Mouse (Mus musculus) stomach, embryonic 15.5 days (tissue): ENCODE results near the gene Chd2. TPM values are rescaled to one million over a fixed set of nuclear protein-coding genes. Genes with fewer than 3 reads are reported as not detected.

ENCODE experiments used
- ATAC-seq: fragments of 200-750 bp; cut with Nextera tagmentation; 2 replicates; pipeline ENCODE4 v1.8.0; 2017; ENCODE audit warnings: low read depth, moderate number of reproducible peaks, moderate TSS enrichment; ENCODE audit not compliant: insufficient read depth, low FRiP score
- H3K27ac ChIP-seq: fragments of 300-500 bp; sonication (generic); 2 replicates; pipeline ENCODE4 v1.5.1; 2015; ENCODE audit warnings: mild to moderate bottlenecking, inconsistent platforms
- H3K27me3 ChIP-seq: fragments of 300-500 bp; sonication (generic); replicated peaks from 2 replicates; pipeline ENCODE4 v1.6.1; 2015; ENCODE audit warnings: inconsistent platforms
- H3K36me3 ChIP-seq: fragments of 300-500 bp; sonication (generic); 2 replicates; pipeline ENCODE4 v1.6.1; 2015; ENCODE audit warnings: inconsistent platforms
- H3K4me1 ChIP-seq: fragments of 300-500 bp; sonication (generic); 2 replicates; pipeline ENCODE4 v1.6.1; 2015; ENCODE audit warnings: inconsistent platforms
- H3K4me2 ChIP-seq: fragments of 300-500 bp; sonication (generic); 2 replicates; pipeline ENCODE4 v1.6.1; 2015; ENCODE audit warnings: mild to moderate bottlenecking, inconsistent platforms
- H3K4me3 ChIP-seq: fragments of 300-500 bp; sonication (generic); replicated peaks from 2 replicates; pipeline ENCODE4 v1.5.1; 2015; ENCODE audit warnings: inconsistent platforms
- H3K9ac ChIP-seq: fragments of 300-500 bp; sonication (generic); 2 replicates; pipeline ENCODE4 v1.6.1; 2015; ENCODE audit warnings: inconsistent platforms
- H3K9me3 ChIP-seq: fragments of 300-500 bp; sonication (generic); 2 replicates; pipeline ENCODE4 v1.6.1; 2016; ENCODE audit warnings: inconsistent platforms
- WGBS: fragments of 180-500 bp; shearing (Covaris S2); methylation state at CpG from one replicate; pipeline ENCODE4 v1.1.7; 2015; 5-methylcytosine and 5-hydroxymethylcytosine counted together
- polyA plus RNA-seq: library from polyadenylated mRNA; unstranded; fragments of >200 nt; fragmentation: Nextera tagmentation; extraction: Ambion mirVana; gene quantifications from 2 replicates; pipeline ENCODE4 v1.2.1, GENCODE M21; 2015

Gene Chd2
- polyA plus RNA-seq, 1 experiment from 2014 or later: 43.3 TPM

DNA sequence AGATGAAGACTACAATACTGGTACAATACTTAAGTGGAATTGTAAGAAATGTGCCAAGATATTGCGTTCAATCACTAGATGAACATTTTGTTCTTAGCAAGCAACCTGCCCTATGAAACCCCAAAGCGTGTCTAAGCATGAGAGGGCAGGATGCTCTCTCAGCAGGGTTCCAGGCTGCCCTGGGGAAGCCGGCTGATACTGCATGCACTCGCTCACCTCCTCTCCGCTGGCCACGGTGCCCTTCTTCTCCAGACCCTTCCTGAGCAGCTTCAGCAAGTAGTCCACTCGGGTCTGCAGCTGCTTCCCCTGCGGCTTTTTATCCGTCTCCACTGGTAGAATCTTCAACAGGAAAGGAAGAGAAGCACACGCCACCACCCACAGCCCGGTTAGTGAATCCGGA, 87.5 kb downstream of the Chd2 start:
- Histone ChIP-seq H3K36me3 (peaks cover 78% of the 10 kb centered on the region), H3K4me2 (no peak overlapping the region), H3K27ac (no peak overlapping the region), H3K9ac (no peak overlapping the region), H3K4me3 (no peak overlapping the region), H3K4me1 (no peaks in the 10 kb centered on the region), H3K9me3 (no peaks in the 10 kb centered on the region), H3K27me3 (no peaks in the 10 kb centered on the region)
- WGBS: 87% methylated on average over 12 of the region's 12 CpGs
- no peak for ATAC-seq

DNA sequence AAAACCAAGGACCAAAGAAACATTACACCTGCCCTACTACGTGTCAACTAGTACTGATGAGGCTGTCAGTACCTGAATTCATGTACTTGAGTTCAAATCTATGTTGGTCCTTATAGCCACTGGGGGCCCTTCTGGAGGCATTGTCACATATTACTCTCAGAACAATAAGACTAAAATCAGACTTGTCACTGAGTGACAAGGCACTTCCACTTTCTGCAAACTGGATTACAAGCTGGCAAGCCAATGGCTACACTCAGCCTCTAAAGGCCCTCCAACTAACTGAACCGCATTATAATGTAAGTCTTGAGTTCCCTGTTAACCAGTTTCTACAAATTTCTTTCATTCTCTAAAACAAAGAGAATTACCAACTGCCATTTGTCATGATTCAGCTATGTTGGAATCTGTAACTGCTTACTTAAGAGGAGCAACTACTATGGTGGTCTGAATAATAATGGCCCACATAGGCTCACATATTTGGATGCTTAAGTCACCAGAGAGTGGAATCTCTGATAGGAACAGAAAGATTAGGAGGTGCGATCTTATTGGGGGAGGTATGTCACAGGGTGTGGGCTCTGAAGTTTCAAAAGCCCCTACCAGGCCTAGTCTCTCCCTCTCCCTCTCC, 89.3 kb downstream of the Chd2 start:
- Histone ChIP-seq H3K4me2 (no peak overlapping the region), H3K36me3 (peaks cover 82% of the 10 kb centered on the region), H3K27ac (no peak overlapping the region), H3K9ac (no peak overlapping the region), H3K27me3 (no peaks in the 10 kb centered on the region), H3K9me3 (no peaks in the 10 kb centered on the region), H3K4me3 (no peak overlapping the region), H3K4me1 (no peaks in the 10 kb centered on the region)
- 83% methylated on average over 3 of the region's 3 CpGs for WGBS
- no peak for ATAC-seq

DNA sequence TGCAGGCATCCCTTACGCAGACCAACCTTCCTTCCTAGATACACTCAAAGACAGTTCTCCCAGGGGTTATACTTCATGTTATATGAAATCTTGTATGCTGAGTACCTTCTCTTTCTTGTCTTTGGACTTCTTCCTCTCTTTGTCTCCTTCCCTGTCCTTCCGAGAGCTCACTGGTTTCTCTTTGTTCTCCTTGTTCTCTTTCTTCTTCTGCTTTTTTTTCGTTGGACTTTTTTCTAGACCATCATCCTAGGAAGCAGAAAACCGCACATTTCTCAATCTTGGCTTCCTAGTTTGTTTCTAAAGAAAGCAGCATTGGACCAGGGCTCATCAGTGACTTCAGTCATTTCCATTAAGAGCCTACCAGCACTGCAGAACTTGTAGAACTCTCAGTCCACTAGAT, 90.0 kb downstream of the Chd2 start:
- no peaks in the 10 kb centered on the region for H3K9me3 ChIP-seq
- H3K36me3 ChIP-seq: peaks cover 87% of the 10 kb centered on the region
- H3K4me2 ChIP-seq: no peak overlapping the region
- no peak overlapping the region for H3K27ac ChIP-seq
- 91% methylated on average over 4 of the region's 4 CpGs for WGBS
- no peaks in the 10 kb centered on the region for H3K4me1 ChIP-seq
- ATAC-seq: no peak
- no peaks in the 10 kb centered on the region for H3K27me3 ChIP-seq
- no peak overlapping the region for H3K4me3 ChIP-seq
- H3K9ac ChIP-seq: no peak overlapping the region

DNA sequence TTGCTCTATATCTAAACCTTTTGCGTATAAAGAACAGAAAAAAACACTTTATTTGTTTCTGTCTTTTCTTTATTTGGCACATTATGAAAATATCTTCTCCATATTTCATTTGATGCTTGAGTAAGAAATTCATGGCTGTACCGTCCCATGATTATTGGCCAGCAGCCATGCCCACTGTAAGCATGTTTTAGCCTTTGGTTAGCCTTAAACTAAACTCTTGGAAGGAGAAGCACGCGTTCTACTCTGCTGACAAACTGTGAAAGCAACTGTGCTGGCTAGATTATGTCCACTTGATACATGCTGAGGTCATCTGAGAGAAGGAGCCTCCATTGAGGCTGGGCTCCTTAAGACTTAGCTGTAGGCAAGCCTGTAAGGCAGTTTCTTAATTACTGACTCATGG, 99.4 kb downstream of the Chd2 start:
- no peak overlapping the region for H3K9ac ChIP-seq
- H3K4me1 ChIP-seq: no peaks in the 10 kb centered on the region
- H3K27ac ChIP-seq: no peak overlapping the region
- H3K27me3 ChIP-seq: no peaks in the 10 kb centered on the region
- no peaks in the 10 kb centered on the region for H3K9me3 ChIP-seq
- H3K4me2 ChIP-seq: no peak overlapping the region
- peaks cover 84% of the 10 kb centered on the region for H3K36me3 ChIP-seq
- ATAC-seq: no peak
- WGBS: 87% methylated on average over 4 of the region's 4 CpGs
- H3K4me3 ChIP-seq: no peak overlapping the region

DNA sequence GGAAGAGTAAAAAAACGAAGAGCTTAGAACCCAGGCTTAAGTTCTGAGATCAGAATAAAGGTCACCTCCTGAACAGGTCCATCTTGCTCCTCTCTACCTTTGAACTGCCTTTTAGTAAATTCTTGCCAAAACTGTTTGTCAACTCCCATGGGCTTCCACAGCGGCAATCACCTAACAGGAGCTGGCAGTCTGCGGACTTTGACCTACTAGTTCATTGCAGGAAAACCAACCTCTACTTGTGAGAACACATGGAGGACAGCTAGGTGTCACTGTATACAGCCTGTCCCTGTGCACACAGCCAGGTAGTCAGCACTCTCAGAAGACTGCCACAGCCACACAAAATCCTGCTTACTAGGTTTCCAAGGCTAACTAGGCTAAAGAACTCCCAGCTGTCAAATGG, 99.8 kb downstream of the Chd2 start:
- Histone ChIP-seq H3K9ac (no peak overlapping the region), H3K4me3 (no peak overlapping the region), H3K36me3 (peaks cover 82% of the 10 kb centered on the region), H3K27ac (no peak overlapping the region), H3K9me3 (no peaks in the 10 kb centered on the region), H3K4me2 (no peak overlapping the region), H3K27me3 (no peaks in the 10 kb centered on the region), H3K4me1 (no peaks in the 10 kb centered on the region)
- ATAC-seq: no peak
- 93% methylated on average over 3 of the region's 3 CpGs for WGBS

DNA sequence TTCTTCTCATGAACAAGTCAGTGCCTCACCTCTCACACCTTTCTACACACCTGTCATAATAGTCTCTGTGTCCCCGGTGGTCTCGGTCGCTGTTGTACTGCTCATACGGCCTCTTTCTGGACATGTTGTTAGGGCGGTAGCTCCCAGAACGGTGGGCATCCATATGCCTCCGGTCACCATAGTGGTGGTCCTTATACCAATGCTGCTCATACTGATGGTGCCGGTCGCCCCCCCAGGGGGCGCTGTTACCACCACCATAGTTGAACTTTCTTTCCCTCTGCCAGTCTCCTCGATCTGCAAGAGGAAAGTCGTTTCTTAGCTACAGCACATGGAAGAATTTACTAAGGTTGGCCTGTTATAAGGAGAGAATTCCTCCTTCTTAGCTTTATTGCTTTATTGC, 105.9 kb downstream of the Chd2 start:
- Histone ChIP-seq H3K27ac (no peak overlapping the region), H3K9me3 (no peaks in the 10 kb centered on the region), H3K9ac (no peak overlapping the region), H3K4me3 (no peak overlapping the region), H3K4me1 (no peaks in the 10 kb centered on the region), H3K36me3 (peaks cover 67% of the 10 kb centered on the region), H3K27me3 (no peaks in the 10 kb centered on the region), H3K4me2 (no peak overlapping the region)
- WGBS: 78% methylated on average over 12 of the region's 12 CpGs
- no peak for ATAC-seq

DNA sequence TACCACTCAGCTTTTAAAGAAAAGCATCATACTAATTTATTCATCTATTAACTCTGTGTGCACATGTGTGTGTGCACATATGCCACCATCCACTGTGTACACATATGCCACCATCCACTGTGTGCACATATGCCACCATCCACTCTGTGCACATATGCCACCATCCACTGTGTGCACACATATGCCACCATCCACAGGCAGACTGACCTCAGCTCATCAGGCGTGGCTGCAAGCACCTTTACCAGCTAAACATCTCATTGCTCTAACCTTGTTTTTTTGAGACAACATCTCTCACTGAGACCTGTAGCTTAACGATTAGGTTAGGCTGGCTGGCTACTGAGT, 107.3 kb downstream of the Chd2 start:
- Histone ChIP-seq H3K4me3 (no peak overlapping the region), H3K9ac (no peak overlapping the region), H3K36me3 (peaks cover 61% of the 10 kb centered on the region), H3K9me3 (no peaks in the 10 kb centered on the region), H3K27me3 (no peaks in the 10 kb centered on the region), H3K27ac (no peak overlapping the region), H3K4me1 (no peaks in the 10 kb centered on the region), H3K4me2 (no peak overlapping the region)
- no peak for ATAC-seq
- 89% methylated on average over 2 of the region's 2 CpGs for WGBS

DNA sequence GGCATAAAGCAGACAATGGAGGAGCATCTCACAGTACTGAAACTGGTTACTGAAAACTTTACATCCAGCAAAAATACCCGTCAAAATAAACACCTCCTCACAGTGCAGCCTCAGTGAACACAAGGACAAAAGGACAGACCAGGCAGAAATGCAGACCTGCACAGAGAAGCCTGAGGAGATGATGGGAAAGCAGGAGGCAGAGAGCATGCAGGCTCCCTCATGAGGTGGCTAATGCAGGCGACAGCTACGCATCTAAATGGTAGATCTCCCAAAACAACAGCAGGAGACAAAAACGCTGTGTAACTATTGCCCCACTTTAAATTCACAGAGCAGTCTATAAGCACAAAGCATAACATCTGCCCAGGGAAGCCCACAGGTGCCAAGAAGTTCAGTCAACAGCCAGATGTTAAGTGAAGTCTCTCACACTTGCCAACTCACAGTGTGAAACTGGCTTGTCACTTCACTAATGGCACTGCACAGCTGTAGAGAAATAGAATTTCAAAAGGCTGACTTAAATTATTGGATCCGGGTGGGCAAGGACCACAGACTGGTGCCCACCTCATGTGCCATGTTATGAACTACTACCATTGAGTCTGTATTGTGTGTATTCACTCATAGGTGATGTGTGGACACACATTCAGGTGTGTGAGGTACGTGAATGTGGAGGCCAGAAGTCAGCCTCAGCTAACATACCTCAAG, 107.8 kb downstream of the Chd2 start:
- ATAC-seq: no peak
- no peak overlapping the region for H3K9ac ChIP-seq
- H3K4me3 ChIP-seq: no peak overlapping the region
- H3K4me2 ChIP-seq: no peak overlapping the region
- no peaks in the 10 kb centered on the region for H3K9me3 ChIP-seq
- peaks cover 61% of the 10 kb centered on the region for H3K36me3 ChIP-seq
- H3K27me3 ChIP-seq: no peaks in the 10 kb centered on the region
- H3K4me1 ChIP-seq: no peaks in the 10 kb centered on the region
- H3K27ac ChIP-seq: no peak overlapping the region
- WGBS: 84% methylated on average over 6 of the region's 6 CpGs

DNA sequence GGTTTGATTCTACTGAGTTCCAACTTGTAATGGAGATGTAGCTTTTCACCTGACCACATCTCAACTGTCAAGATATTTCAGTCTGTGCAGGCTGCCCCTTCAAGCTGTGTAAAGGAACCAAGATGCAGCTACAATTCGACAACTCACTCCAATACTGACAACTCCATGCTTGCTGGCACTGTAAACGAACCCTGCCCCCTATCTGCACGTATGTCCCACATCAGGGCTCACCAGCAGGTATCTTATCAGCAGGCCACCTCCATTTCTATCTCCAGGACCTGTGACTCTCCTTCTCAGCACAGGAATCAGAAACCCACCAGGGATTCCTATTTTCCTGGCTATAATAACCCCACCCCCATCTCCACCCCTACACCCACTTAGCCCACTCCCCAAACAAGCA, 113.1 kb downstream of the Chd2 start:
- Histone ChIP-seq H3K4me2 (no peak overlapping the region), H3K36me3 (peaks cover 28% of the 10 kb centered on the region), H3K4me1 (no peaks in the 10 kb centered on the region), H3K27me3 (no peaks in the 10 kb centered on the region), H3K9me3 (no peaks in the 10 kb centered on the region), H3K9ac (no peak overlapping the region), H3K27ac (no peak overlapping the region), H3K4me3 (no peak overlapping the region)
- WGBS: 78% methylated on average over 3 of the region's 3 CpGs
- ATAC-seq: no peak

DNA sequence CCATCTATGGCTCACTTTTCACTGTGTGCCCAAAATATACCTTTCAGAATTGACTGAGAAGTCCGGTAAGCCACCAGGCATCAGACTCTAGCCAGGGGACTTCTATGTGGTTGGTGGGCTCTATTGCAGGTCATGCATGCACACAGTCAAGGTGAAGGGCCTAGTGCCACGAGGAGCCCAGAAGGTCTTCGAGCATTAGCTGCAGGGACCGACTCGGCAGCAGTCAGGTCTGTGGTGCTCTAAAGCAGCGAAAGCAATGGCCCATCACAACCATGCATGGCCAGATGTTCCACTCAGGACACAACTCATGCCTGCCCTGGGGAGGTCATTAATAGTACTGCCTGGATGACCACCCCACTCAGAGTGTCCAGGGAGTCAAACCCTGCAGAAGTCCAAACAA, 113.8 kb downstream of the Chd2 start:
- Histone ChIP-seq H3K9ac (no peak overlapping the region), H3K4me3 (no peak overlapping the region), H3K36me3 (peaks cover 21% of the 10 kb centered on the region), H3K4me2 (no peak overlapping the region), H3K27ac (no peak overlapping the region), H3K4me1 (no peaks in the 10 kb centered on the region), H3K9me3 (no peaks in the 10 kb centered on the region), H3K27me3 (no peaks in the 10 kb centered on the region)
- WGBS: 91% methylated on average over 6 of the region's 6 CpGs
- ATAC-seq: no peak

DNA sequence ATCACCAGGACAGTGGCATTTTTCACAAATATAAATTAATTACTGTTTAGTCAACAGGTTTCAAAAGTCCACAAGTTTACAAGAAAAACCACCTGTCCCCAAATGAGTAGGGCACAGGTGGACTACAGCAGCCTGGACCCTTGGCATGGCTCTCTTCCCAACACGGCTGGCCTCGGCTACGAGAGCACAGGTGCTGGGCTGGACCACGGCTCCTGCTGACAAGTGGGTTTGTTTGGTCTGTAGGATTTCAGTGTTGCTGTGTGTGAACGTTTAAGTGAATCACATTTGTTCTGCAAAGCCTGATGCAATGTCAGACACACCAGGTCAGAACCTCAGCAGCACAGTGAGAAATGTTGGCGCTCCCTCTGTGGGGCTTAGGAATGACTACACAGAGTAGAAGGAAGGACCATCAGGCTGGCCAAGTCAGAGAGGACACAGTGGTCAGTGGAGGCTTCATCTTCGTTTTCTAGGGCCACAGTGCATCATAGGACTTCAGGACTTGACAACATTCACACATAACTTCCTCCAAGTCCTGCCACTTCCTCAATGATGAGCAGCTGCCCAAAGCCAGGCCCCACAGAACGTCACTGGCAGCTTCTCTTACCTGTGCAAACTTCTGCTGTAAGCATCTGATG, 114.8 kb downstream of the Chd2 start:
- peaks cover 21% of the 10 kb centered on the region for H3K36me3 ChIP-seq
- 74% methylated on average over 8 of the region's 8 CpGs for WGBS
- ATAC-seq: no peak

DNA sequence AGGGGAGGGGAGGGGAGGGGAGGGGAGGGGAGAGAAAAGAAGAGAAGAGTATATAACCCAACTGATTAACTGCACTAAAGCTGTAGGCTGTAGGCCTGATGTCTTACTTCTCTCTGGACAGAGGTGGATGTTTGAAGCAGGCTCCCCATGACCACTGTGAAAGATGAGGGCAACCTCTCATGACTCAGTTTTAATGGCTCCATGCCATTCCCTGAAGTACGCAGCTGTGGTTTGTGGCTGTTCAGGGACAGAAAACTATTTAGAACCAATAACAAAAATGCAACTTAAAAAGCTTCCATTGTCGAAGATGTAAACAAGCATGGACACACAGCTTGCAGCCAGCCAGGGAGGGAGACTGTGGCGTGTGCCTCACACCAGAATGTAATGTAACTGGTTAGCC, 115.4 kb downstream of the Chd2 start:
- Histone ChIP-seq H3K27ac (no peak overlapping the region), H3K4me3 (no peak overlapping the region), H3K9ac (no peak overlapping the region), H3K4me1 (peaks cover 9% of the 10 kb centered on the region), H3K36me3 (peaks cover 21% of the 10 kb centered on the region), H3K4me2 (no peak overlapping the region), H3K27me3 (no peaks in the 10 kb centered on the region), H3K9me3 (no peaks in the 10 kb centered on the region)
- WGBS: 57% methylated on average over 3 of the region's 3 CpGs
- no peak for ATAC-seq

More for the DNA sequence above, 114.8 kb downstream of the Chd2 start:
- H3K9me3 ChIP-seq: no peaks in the 10 kb centered on the region
- no peak overlapping the region for H3K4me3 ChIP-seq
- H3K4me2 ChIP-seq: no peak overlapping the region
- H3K4me1 ChIP-seq: peaks cover 4% of the 10 kb centered on the region
- H3K27ac ChIP-seq: no peak overlapping the region
- no peaks in the 10 kb centered on the region for H3K27me3 ChIP-seq
- H3K9ac ChIP-seq: no peak overlapping the region
